Mouse (Mus musculus): Measurements from ENCODE around the gene Rcl1.

- no peak for TF ChIP-seq POLR2AphosphoS2 (IDR thresholded peaks at IDR 0.05; ENCODE audit: insufficient read length, low read depth)
- no peak for TF ChIP-seq POLR2A (IDR thresholded peaks at IDR 0.05; ENCODE audit: insufficient read length, low read depth)
- no peak for TF ChIP-seq REST (IDR thresholded peaks at IDR 0.05; ENCODE audit: insufficient read depth, insufficient read length)
- no peak for TF ChIP-seq TCF3 (IDR thresholded peaks at IDR 0.05; ENCODE audit: insufficient read length, low read depth)
- no peak for TF ChIP-seq TCF12 (IDR thresholded peaks at IDR 0.05; ENCODE audit: insufficient read depth, poor library complexity, severe bottlenecking)
- no peak for TF ChIP-seq SRF (IDR thresholded peaks at IDR 0.05; ENCODE audit: control insufficient read depth, insufficient read length, low read depth)
Observed at GRCm38 (mm10) chr19:29112662-29113061, 11.5 kb downstream of the Rcl1 start.

Measured in myocyte (in vitro differentiated cells).